Mouse (Mus musculus) NIH3T3 (cell line): Measurements from ENCODE around the gene Smg9.

Source experiments
- DNase-seq: peaks from one replicate; pipeline ENCODE4 v3.0.0-alpha.2; 2012; ENCODE audit warnings: low read depth

Gene Smg9

GRCm38 (mm10) chr7:24399256-24400081, at the start of gene Smg9:
Gene Smg9 (plus strand): TSS chr7:24399619.
- DNase-seq = peak; percentile 100

GRCm38 (mm10) chr7:24355646-24356045, 43.8 kb upstream of the Smg9 start:
- no peak for DNase-seq

GRCm38 (mm10) chr7:24356081-24356480, 43.3 kb upstream of the Smg9 start:
- DNase-seq = no peak

- DNase-seq = no peak
Observed at GRCm38 (mm10) chr7:24357899-24358298, 41.5 kb upstream of the Smg9 start.

- DNase-seq = peak; percentile 81
Observed at GRCm38 (mm10) chr7:24359269-24359668, 40.1 kb upstream of the Smg9 start.

GRCm38 (mm10) chr7:24361001-24361400, 38.4 kb upstream of the Smg9 start:
- DNase-seq = peak; percentile 35

- DNase-seq = peak; percentile 68
Observed at GRCm38 (mm10) chr7:24363228-24363627, 36.2 kb upstream of the Smg9 start.

GRCm38 (mm10) chr7:24364827-24365226, 34.6 kb upstream of the Smg9 start:
- DNase-seq = peak; percentile 97

- peak; percentile 88 for DNase-seq
Observed at GRCm38 (mm10) chr7:24365258-24366014, 34.0 kb upstream of the Smg9 start.

GRCm38 (mm10) chr7:24366716-24367632, 32.4 kb upstream of the Smg9 start:
- DNase-seq = no peak

GRCm38 (mm10) chr7:24368226-24368625, 31.2 kb upstream of the Smg9 start:
- DNase-seq = no peak

GRCm38 (mm10) chr7:24368946-24369345, 30.5 kb upstream of the Smg9 start:
- DNase-seq = no peak

GRCm38 (mm10) chr7:24369731-24370541, 29.5 kb upstream of the Smg9 start, which contains the start of gene Kcnn4:
Gene Kcnn4 (plus strand): TSS chr7:24370263.
- peak; percentile 50 for DNase-seq

- DNase-seq = no peak
Observed at GRCm38 (mm10) chr7:24371012-24371808, 28.2 kb upstream of the Smg9 start.

- no peak for DNase-seq
Observed at GRCm38 (mm10) chr7:24371809-24372145, 27.6 kb upstream of the Smg9 start.

- no peak for DNase-seq
Observed at GRCm38 (mm10) chr7:24372300-24372699, 27.1 kb upstream of the Smg9 start.

- no peak for DNase-seq
Observed at GRCm38 (mm10) chr7:24372786-24373185, 26.6 kb upstream of the Smg9 start.

GRCm38 (mm10) chr7:24373538-24374379, 25.7 kb upstream of the Smg9 start:
- no peak for DNase-seq

GRCm38 (mm10) chr7:24376456-24376855, 23.0 kb upstream of the Smg9 start:
- DNase-seq = no peak
